Mouse (Mus musculus): ENCODE data around the gene Ppp4c.

DNA sequence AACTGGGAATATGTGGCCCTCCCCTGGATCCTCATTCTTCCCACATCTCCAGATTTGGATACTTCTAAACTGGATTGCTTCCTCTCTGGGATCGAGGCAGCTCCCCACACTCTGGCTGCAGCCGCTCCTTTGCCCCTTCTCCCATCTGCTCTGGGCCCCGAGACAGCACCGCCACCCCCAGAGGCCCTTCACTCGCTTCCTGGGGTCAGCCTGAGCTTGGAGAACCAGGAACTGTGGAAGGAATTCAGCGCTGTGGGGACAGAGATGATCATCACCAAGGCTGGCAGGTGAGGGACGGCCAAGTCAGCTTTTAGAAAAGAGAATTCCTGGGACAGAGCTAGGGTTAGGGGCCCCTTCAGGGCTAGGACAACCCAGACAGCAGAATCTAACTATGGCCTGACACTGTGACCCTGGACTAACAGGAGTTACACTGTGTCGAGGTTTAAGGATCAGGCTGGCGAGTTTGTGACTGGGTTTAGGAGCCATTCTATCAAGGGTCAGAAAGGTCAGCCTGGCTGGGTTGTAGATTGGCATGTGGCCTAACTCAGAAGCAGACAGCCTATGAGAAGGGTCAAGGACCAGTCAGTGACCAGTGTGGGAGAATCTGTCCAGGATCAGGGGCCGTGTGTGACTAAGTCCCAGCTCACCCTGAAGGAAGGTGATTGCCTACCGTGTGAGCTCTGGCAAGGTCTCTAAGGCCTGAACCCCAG is 10.5 kb downstream of the Ppp4c start:
- no peak for TF ChIP-seq CTCF (IDR thresholded peaks at IDR 0.05; ENCODE audit: extremely low read depth, insufficient read length, insufficient replicate concordance, low read depth, low read length)
- TF ChIP-seq POLR2A (IDR thresholded peaks at IDR 0.05; ENCODE audit: low read depth, low read length) = no peak

Measured in small intestine, adult 2 months (tissue).